Mouse (Mus musculus) thymus, adult 2 months (tissue): ENCODE data around the gene Aco2. TPM values are rescaled to one million over a fixed set of nuclear protein-coding genes. Genes with fewer than 3 reads are reported as not detected.

Experiments used
- DNase-seq: peaks from one replicate; pipeline ENCODE4 v3.0.0; 2021
- H3K27ac ChIP-seq: fragments of 200-500 bp; 2 replicates; pipeline ENCODE4 v1.5.1; 2012; ENCODE audit warnings: low read length, control low read depth; ENCODE audit not compliant: control insufficient read depth, insufficient read depth
- H3K27me3 ChIP-seq: fragments of 200-500 bp; 2 replicates; pipeline ENCODE4 v1.6.1; 2012; ENCODE audit warnings: mild to moderate bottlenecking, low read length, moderate library complexity, mixed read lengths; ENCODE audit not compliant: control insufficient read depth, insufficient read depth
- H3K36me3 ChIP-seq: fragments of 200-500 bp; 2 replicates; pipeline ENCODE4 v1.6.1; 2012; ENCODE audit warnings: mild to moderate bottlenecking, low read length, moderate library complexity; ENCODE audit not compliant: control insufficient read depth, insufficient read depth
- H3K4me1 ChIP-seq: fragments of 200-500 bp; replicated peaks from 2 replicates; pipeline ENCODE4 v1.6.1; 2012; ENCODE audit warnings: low read length; ENCODE audit not compliant: control insufficient read depth, insufficient read depth
- H3K4me3 ChIP-seq: fragments of 200-500 bp; 2 replicates; pipeline ENCODE4 v1.5.1; 2012; ENCODE audit warnings: mild to moderate bottlenecking, low read length, control low read depth, moderate library complexity; ENCODE audit not compliant: control insufficient read depth, insufficient read depth
- CTCF ChIP-seq: fragments of 200-500 bp; IDR thresholded peaks from 2 replicates; pipeline ENCODE4 v1.5.1; 2012; ENCODE audit warnings: mild to moderate bottlenecking, control low read depth, low read length, moderate library complexity, borderline replicate concordance; ENCODE audit not compliant: control insufficient read depth, poor library complexity, insufficient read depth; ENCODE audit errors: extremely low read depth
- POLR2A ChIP-seq: fragments of 200-500 bp; IDR thresholded peaks from 2 replicates; pipeline ENCODE4 v1.6.1; 2012; ENCODE audit warnings: mild to moderate bottlenecking, low read length, control low read depth, moderate library complexity; ENCODE audit not compliant: control insufficient read depth, poor library complexity, insufficient read depth; ENCODE audit errors: extremely low read depth
- WGBS: fragments of 180-500 bp; shearing (Covaris S2); methylation state at CpG from one replicate; pipeline ENCODE4 v1.1.7; 2018; 5-methylcytosine and 5-hydroxymethylcytosine counted together
- polyA plus RNA-seq: library from polyadenylated mRNA; depleted of rRNA; stranded (reverse); fragments of >200 nt; gene quantifications from 2 replicates; pipeline ENCODE4 v1.2.3, GENCODE M21; 2012

Gene Aco2
- polyA plus RNA-seq, 1 experiment: 377 TPM

DNA sequence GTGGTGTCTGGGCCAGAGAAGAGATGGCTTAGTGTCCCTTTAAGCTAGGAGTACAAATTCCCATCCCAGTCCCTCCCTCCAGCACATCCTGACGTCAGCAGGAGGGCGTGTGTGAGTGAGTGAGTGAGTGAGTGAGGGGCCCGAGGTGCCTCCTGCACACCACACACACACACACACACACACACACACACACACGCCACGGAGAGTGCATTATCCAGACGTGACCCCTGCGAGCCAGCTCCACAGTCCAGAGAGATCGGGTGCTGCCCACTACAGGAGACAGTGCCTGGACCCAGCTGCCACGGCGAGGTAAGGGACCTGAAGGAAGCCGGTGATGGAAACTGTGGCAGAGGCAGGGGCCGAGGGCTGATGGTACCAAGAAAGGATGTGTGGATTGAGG, 64.6 kb downstream of the Aco2 start, which contains the start of gene Csdc2:
Csdc2 (plus strand) TSS at position 81 of the 400 bp plus-strand sequence.
- no peak for TF ChIP-seq POLR2A
- TF ChIP-seq CTCF: no peak
- DNase-seq: no peak
- H3K4me3 ChIP-seq: no peak within 1 kb of the TSS
- H3K27me3 ChIP-seq: no peaks in the 10 kb centered on the region
- no peak within 1 kb of the TSS for H3K27ac ChIP-seq
- no peaks in the 10 kb centered on the region for H3K36me3 ChIP-seq
- peaks cover 16% of the 10 kb centered on the region for H3K4me1 ChIP-seq
- 70% methylated on average over 12 of the region's 12 CpGs for WGBS

DNA sequence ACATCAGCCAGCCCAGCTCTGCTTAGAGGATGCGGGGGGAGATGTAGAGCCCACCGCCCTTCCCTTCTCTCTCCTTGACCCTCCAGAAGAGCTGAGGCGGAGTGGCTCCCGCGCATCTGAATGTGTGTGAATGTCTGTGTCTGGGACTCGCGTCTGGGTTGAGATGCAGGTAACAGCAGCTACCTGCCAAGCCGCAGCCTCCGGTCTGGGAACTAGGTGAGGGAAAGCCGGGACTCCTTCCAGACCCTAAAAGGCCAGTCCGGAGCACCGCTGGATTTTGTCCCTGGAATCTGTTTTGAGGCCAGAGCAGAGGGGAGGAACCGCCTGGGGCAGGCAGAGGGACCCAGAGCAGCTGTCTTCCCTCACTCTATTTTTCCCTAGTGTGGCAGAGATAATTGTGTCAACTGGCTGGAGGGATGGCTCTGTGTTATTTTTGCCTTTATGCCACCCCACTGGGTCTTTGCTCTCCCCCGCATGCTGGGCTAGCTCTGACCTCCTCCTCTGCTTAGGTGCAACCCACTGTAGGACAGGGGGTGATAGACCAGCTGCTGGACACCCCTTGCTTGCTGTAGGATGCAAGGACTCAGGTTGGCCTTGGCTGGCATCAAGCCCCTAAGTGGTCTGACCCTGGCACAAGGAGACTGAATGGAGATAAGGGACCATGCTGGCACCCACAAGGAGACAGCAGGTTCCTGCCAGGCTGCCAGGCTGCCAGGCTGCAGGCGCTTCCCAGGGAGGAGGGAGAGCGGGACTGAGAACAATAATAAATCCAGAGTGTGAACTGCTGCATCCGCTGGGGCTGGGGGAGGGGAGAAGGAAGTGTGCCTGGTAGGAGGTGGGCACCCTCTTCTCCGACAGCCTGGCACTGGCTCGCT, 65.2 kb downstream of the Aco2 start:
- 69% methylated on average over 19 of the region's 19 CpGs for WGBS
- no peak overlapping the region for H3K27ac ChIP-seq
- no peak for DNase-seq
- no peak overlapping the region for H3K4me3 ChIP-seq
- H3K4me1 ChIP-seq: peaks cover 16% of the 10 kb centered on the region
- no peaks in the 10 kb centered on the region for H3K27me3 ChIP-seq
- TF ChIP-seq CTCF: no peak
- no peak for TF ChIP-seq POLR2A
- H3K36me3 ChIP-seq: no peaks in the 10 kb centered on the region

DNA sequence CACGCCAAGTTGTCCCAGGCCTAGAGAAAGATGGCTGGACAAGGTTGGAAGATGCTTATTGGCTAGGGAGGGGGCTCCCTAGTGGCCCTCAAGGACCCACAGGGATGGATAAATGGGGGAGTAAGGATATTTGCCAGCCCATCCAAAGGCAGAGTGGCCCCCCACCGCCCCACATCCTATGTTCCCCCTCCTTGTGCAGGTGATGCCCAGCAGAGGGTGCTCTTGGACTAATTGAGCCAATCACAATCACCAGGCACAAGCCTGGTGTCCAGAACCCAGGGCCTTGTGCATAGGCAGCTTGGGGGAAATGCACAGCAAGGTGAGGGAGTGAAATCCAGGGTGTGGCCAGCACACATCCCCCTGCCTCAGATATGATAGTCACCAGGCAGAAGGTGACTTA, 66.1 kb downstream of the Aco2 start:
- Histone ChIP-seq H3K36me3 (no peaks in the 10 kb centered on the region), H3K27ac (no peak overlapping the region), H3K27me3 (no peaks in the 10 kb centered on the region), H3K4me3 (no peak overlapping the region), H3K4me1 (peaks cover 7% of the 10 kb centered on the region)
- 55% methylated on average over 2 of the region's 2 CpGs for WGBS
- TF ChIP-seq CTCF (peak; percentile 69; the same call in 1 of the 2 replicates), POLR2A (no peak)
- DNase-seq: peak; percentile 26

GRCm38 (mm10) chr15:81939157-81939715, 67.1 kb downstream of the Aco2 start:
- H3K4me1 ChIP-seq: peaks cover 4% of the 10 kb centered on the region
- no peak overlapping the region for H3K27ac ChIP-seq
- DNase-seq: no peak
- TF ChIP-seq POLR2A (no peak), CTCF (no peak)
- no peak overlapping the region for H3K4me3 ChIP-seq
- 96% methylated on average over 10 of the region's 10 CpGs for WGBS
- no peaks in the 10 kb centered on the region for H3K36me3 ChIP-seq
- H3K27me3 ChIP-seq: no peaks in the 10 kb centered on the region

- Histone ChIP-seq H3K27me3 (no peaks in the 10 kb centered on the region), H3K4me1 (peaks cover 4% of the 10 kb centered on the region), H3K27ac (no peak overlapping the region), H3K36me3 (no peaks in the 10 kb centered on the region), H3K4me3 (no peak overlapping the region)
- no peak for DNase-seq
- TF ChIP-seq POLR2A (no peak), CTCF (no peak)
- WGBS: 96% methylated on average over 4 of the region's 4 CpGs
These were observed 67.7 kb downstream of the Aco2 start for GRCm38 (mm10) chr15:81939774-81940173.

DNA sequence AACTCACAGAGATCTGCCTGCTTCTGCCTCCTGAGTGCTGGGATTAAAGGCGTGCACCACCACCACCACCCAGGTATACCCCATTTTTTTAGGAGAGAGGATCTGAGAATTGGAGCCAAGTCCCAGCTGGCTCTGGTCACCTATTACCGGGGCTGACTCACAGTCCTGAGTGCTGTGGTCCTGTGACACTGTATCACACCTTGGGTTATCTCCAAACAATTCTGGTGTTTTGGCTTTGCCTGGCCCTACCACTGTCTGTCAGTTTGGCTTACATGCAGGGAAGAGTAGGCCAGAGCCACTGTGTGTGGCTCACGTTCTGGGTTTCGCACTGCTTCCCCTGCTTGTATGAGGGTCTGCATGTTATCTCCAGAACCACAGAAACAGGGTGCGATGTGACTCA, 68.1 kb downstream of the Aco2 start:
- DNase-seq: no peak
- Histone ChIP-seq H3K36me3 (no peaks in the 10 kb centered on the region), H3K27me3 (no peaks in the 10 kb centered on the region), H3K27ac (no peak overlapping the region), H3K4me3 (no peak overlapping the region), H3K4me1 (peaks cover 4% of the 10 kb centered on the region)
- TF ChIP-seq CTCF (no peak), POLR2A (no peak)
- 98% methylated on average over 5 of the region's 5 CpGs for WGBS

- DNase-seq: no peak
- Histone ChIP-seq H3K27me3 (no peaks in the 10 kb centered on the region), H3K36me3 (no peaks in the 10 kb centered on the region), H3K27ac (no peak overlapping the region), H3K4me1 (peaks cover 4% of the 10 kb centered on the region), H3K4me3 (no peak overlapping the region)
- WGBS: 96% methylated on average over 2 of the region's 2 CpGs
- TF ChIP-seq POLR2A (no peak), CTCF (no peak)
These were observed 68.9 kb downstream of the Aco2 start for GRCm38 (mm10) chr15:81941010-81941409.
